Mouse (Mus musculus) neural tube, embryonic 11.5 days (tissue): ENCODE measurements at regions not wholly inside any gene's neighbourhood (a gene's known extent, or its start where the extent isn't known, plus 50 kb on each side); places are given as distances from the start of the nearest gene placed in this dataset.
A peak's percentile ranks its signal among the peaks of the same experiment; 100 is the strongest.

ENCODE experiments used
- ATAC-seq: fragments of 200-750 bp; cut with Nextera tagmentation; 2 replicates; pipeline ENCODE4 v1.8.0; 2017; ENCODE audit warnings: moderate number of reproducible peaks, mild to moderate bottlenecking, moderate TSS enrichment, moderate library complexity; ENCODE audit not compliant: insufficient read depth, low FRiP score, low TSS enrichment
- DNase-seq: peaks from one replicate; pipeline ENCODE4 v3.0.0-alpha.2; 2015; ENCODE audit warnings: low spot score
- H3K27ac ChIP-seq: fragments of 300-500 bp; sonication (generic); 2 replicates; pipeline ENCODE4 v1.5.1; 2014; ENCODE audit warnings: low read depth, mild to moderate bottlenecking, low read length
- H3K27me3 ChIP-seq: fragments of 300-500 bp; sonication (generic); 2 replicates; pipeline ENCODE4 v1.6.1; 2014; ENCODE audit warnings: mild to moderate bottlenecking, low read length, mixed read lengths; ENCODE audit not compliant: control insufficient read depth, insufficient read depth
- H3K36me3 ChIP-seq: fragments of 300-500 bp; sonication (generic); 2 replicates; pipeline ENCODE4 v1.6.1; 2014; ENCODE audit warnings: mild to moderate bottlenecking, low read length, moderate library complexity, mixed read lengths; ENCODE audit not compliant: control insufficient read depth, insufficient read depth
- H3K4me1 ChIP-seq: fragments of 300-500 bp; sonication (generic); 2 replicates; pipeline ENCODE4 v1.6.1; 2014; ENCODE audit warnings: low read length, mixed read lengths; ENCODE audit not compliant: control insufficient read depth, insufficient read depth
- H3K4me2 ChIP-seq: fragments of 300-500 bp; sonication (generic); 2 replicates; pipeline ENCODE4 v1.6.1; 2014; ENCODE audit warnings: low read depth, mild to moderate bottlenecking, moderate library complexity
- H3K4me3 ChIP-seq: fragments of 300-500 bp; sonication (generic); 2 replicates; pipeline ENCODE4 v1.5.1; 2014; ENCODE audit warnings: low read depth, low read length
- H3K9ac ChIP-seq: fragments of 300-500 bp; sonication (generic); 2 replicates; pipeline ENCODE4 v1.6.1; 2014; ENCODE audit warnings: mild to moderate bottlenecking, low read length
- H3K9me3 ChIP-seq: fragments of 300-500 bp; sonication (generic); 2 replicates; pipeline ENCODE4 v1.6.1; 2016; ENCODE audit warnings: low read length; ENCODE audit not compliant: control insufficient read depth
- WGBS: fragments of 180-500 bp; shearing (Covaris S2); extraction: QIAGEN DNeasy Blood & Tissue Kit; methylation state at CpG from one replicate; pipeline ENCODE4 v1.1.7; 2014; 5-methylcytosine and 5-hydroxymethylcytosine counted together

- 100% methylated on average over 1 of the region's 1 CpGs for WGBS
- 0 out of 2 replicates have a peak, but pooled peaks cover 3% of the 10 kb centered on the region for H3K27me3 ChIP-seq
- ATAC-seq = no peak
These were observed 172.5 kb downstream of the Msrb3 start for GRCm38 (mm10) chr10:120726369-120726768.

GRCm38 (mm10) chr10:120721956-120722532 lies 176.9 kb downstream of the Msrb3 start:
- H3K27ac ChIP-seq = no peak overlapping the region
- H3K4me3 ChIP-seq = no peak overlapping the region
- H3K4me2 ChIP-seq = peak overlapping the region; percentile 54
- DNase-seq = peak; percentile 37
- 3% methylated on average over 15 of the region's 15 CpGs for WGBS
- H3K9ac ChIP-seq = 0 out of 2 replicates have a peak overlapping the region, but pooled peaks have one; percentile 18
- no peaks in the 10 kb centered on the region for H3K36me3 ChIP-seq
- H3K4me1 ChIP-seq = peaks cover 18% of the 10 kb centered on the region
- H3K9me3 ChIP-seq = no peaks in the 10 kb centered on the region
- H3K27me3 ChIP-seq = 0 out of 2 replicates have a peak, but pooled peaks cover 3% of the 10 kb centered on the region
- ATAC-seq = no peak

More at GRCm38 (mm10) chr10:120726369-120726768, 172.5 kb downstream of the Msrb3 start:
- Histone ChIP-seq H3K4me1 (peaks cover 10% of the 10 kb centered on the region), H3K9me3 (no peaks in the 10 kb centered on the region), H3K36me3 (no peaks in the 10 kb centered on the region), H3K27ac (no peak overlapping the region), H3K4me2 (no peak overlapping the region), H3K4me3 (no peak overlapping the region), H3K9ac (no peak overlapping the region)
- no peak for DNase-seq

- no peak for DNase-seq
- Histone ChIP-seq H3K4me3 (no peak overlapping the region), H3K4me1 (peaks cover 18% of the 10 kb centered on the region), H3K4me2 (no peak overlapping the region), H3K9me3 (no peaks in the 10 kb centered on the region), H3K9ac (no peak overlapping the region), H3K27me3 (0 out of 2 replicates have a peak, but pooled peaks cover 3% of the 10 kb centered on the region), H3K36me3 (no peaks in the 10 kb centered on the region), H3K27ac (no peak overlapping the region)
- 14% methylated on average over 3 of the region's 3 CpGs for WGBS
- ATAC-seq = no peak
These were observed 177.9 kb downstream of the Msrb3 start for GRCm38 (mm10) chr10:120720981-120721380.

GRCm38 (mm10) chr10:120720061-120720460 lies 178.8 kb downstream of the Msrb3 start:
- no peak overlapping the region for H3K4me3 ChIP-seq
- 9% methylated on average over 3 of the region's 3 CpGs for WGBS
- H3K36me3 ChIP-seq = no peaks in the 10 kb centered on the region
- no peak for DNase-seq
- ATAC-seq = no peak
- H3K9me3 ChIP-seq = no peaks in the 10 kb centered on the region
- H3K4me2 ChIP-seq = no peak overlapping the region
- H3K27me3 ChIP-seq = 0 out of 2 replicates have a peak, but pooled peaks cover 3% of the 10 kb centered on the region
- H3K27ac ChIP-seq = no peak overlapping the region
- H3K9ac ChIP-seq = no peak overlapping the region
- peaks cover 18% of the 10 kb centered on the region for H3K4me1 ChIP-seq

- Histone ChIP-seq H3K4me1 (peaks cover 16% of the 10 kb centered on the region), H3K9ac (no peak overlapping the region), H3K9me3 (no peaks in the 10 kb centered on the region), H3K36me3 (no peaks in the 10 kb centered on the region), H3K27ac (no peak overlapping the region), H3K27me3 (0 out of 2 replicates have a peak, but pooled peaks cover 1% of the 10 kb centered on the region), H3K4me2 (no peak overlapping the region), H3K4me3 (no peak overlapping the region)
- 58% methylated on average over 11 of the region's 11 CpGs for WGBS
- DNase-seq (no peak), ATAC-seq (no peak)
These were observed 181.7 kb downstream of the Msrb3 start for GRCm38 (mm10) chr10:120717159-120717567.

GRCm38 (mm10) chr10:120716391-120716790 lies 182.5 kb downstream of the Msrb3 start:
- no peaks in the 10 kb centered on the region for H3K9me3 ChIP-seq
- peaks cover 8% of the 10 kb centered on the region; the same call in 1 of the 2 replicates for H3K4me1 ChIP-seq
- H3K4me2 ChIP-seq = no peak overlapping the region
- H3K36me3 ChIP-seq = no peaks in the 10 kb centered on the region
- no peak overlapping the region for H3K9ac ChIP-seq
- 74% methylated on average over 6 of the region's 6 CpGs for WGBS
- no peak overlapping the region for H3K4me3 ChIP-seq
- DNase-seq = no peak
- no peak for ATAC-seq
- H3K27ac ChIP-seq = no peak overlapping the region
- H3K27me3 ChIP-seq = no peaks in the 10 kb centered on the region

- no peak overlapping the region; the same call in 1 of the 2 replicates for H3K9ac ChIP-seq
- no peak overlapping the region for H3K4me2 ChIP-seq
- peaks cover 18% of the 10 kb centered on the region for H3K4me1 ChIP-seq
- H3K9me3 ChIP-seq = no peaks in the 10 kb centered on the region
- WGBS = 20% methylated on average over 20 of the region's 20 CpGs
- H3K4me3 ChIP-seq = no peak overlapping the region
- peak overlapping the region; percentile 76 for H3K27ac ChIP-seq
- ATAC-seq (no peak), DNase-seq (peak; percentile 70)
- no peaks in the 10 kb centered on the region for H3K27me3 ChIP-seq
- no peaks in the 10 kb centered on the region for H3K36me3 ChIP-seq
These were observed 190.8 kb downstream of the Msrb3 start for GRCm38 (mm10) chr10:120707771-120708750.

GRCm38 (mm10) chr10:120706684-120707290 lies 192.1 kb downstream of the Msrb3 start:
- no peaks in the 10 kb centered on the region for H3K36me3 ChIP-seq
- DNase-seq = peak; percentile 39
- H3K27me3 ChIP-seq = no peaks in the 10 kb centered on the region
- 6% methylated on average over 7 of the region's 7 CpGs for WGBS
- peaks cover 18% of the 10 kb centered on the region for H3K4me1 ChIP-seq
- H3K9ac ChIP-seq = no peak overlapping the region
- no peak overlapping the region for H3K4me3 ChIP-seq
- ATAC-seq = no peak
- no peaks in the 10 kb centered on the region for H3K9me3 ChIP-seq
- H3K27ac ChIP-seq = peak overlapping the region; percentile 76; the same call in 1 of the 2 replicates
- H3K4me2 ChIP-seq = no peak overlapping the region
